Mouse (Mus musculus) stomach, embryonic 14.5 days (tissue): ENCODE results near the gene Gm44805. TPM values are rescaled to one million over a fixed set of nuclear protein-coding genes. Genes with fewer than 3 reads are reported as not detected.

Experiments used
- ATAC-seq: fragments of 200-750 bp; cut with Nextera tagmentation; 2 replicates; pipeline ENCODE4 v1.8.0; 2017; ENCODE audit warnings: low read depth, moderate TSS enrichment; ENCODE audit not compliant: insufficient number of reproducible peaks, insufficient read depth, low FRiP score
- H3K27ac ChIP-seq: fragments of 300-500 bp; sonication (generic); 2 replicates; pipeline ENCODE4 v1.5.1; 2014; ENCODE audit warnings: mild to moderate bottlenecking, low read length, moderate library complexity, mixed read lengths
- H3K27me3 ChIP-seq: fragments of 300-500 bp; sonication (generic); 2 replicates; pipeline ENCODE4 v1.6.1; 2014; ENCODE audit warnings: low read length, control low read depth, mixed read lengths; ENCODE audit not compliant: control insufficient read depth, insufficient read depth
- H3K36me3 ChIP-seq: fragments of 300-500 bp; sonication (generic); 2 replicates; pipeline ENCODE4 v1.6.1; 2014; ENCODE audit warnings: mild to moderate bottlenecking, control low read depth, low read length, moderate library complexity, mixed read lengths; ENCODE audit not compliant: control insufficient read depth, insufficient read depth
- H3K4me1 ChIP-seq: fragments of 300-500 bp; sonication (generic); 2 replicates; pipeline ENCODE4 v1.6.1; 2014; ENCODE audit warnings: low read length, control low read depth, mixed read lengths; ENCODE audit not compliant: control insufficient read depth, insufficient read depth
- H3K4me2 ChIP-seq: fragments of 300-500 bp; sonication (generic); replicated peaks from 2 replicates; pipeline ENCODE4 v1.6.1; 2014; ENCODE audit warnings: low read depth, low read length, control low read depth
- H3K4me3 ChIP-seq: fragments of 300-500 bp; sonication (generic); 2 replicates; pipeline ENCODE4 v1.5.1; 2014; ENCODE audit warnings: low read depth, low read length, control low read depth
- H3K9ac ChIP-seq: fragments of 300-500 bp; sonication (generic); replicated peaks from 2 replicates; pipeline ENCODE4 v1.6.1; 2014; ENCODE audit warnings: low read depth, mild to moderate bottlenecking, control low read depth, low read length, moderate library complexity, mixed read lengths
- H3K9me3 ChIP-seq: fragments of 300-500 bp; sonication (generic); 2 replicates; pipeline ENCODE4 v1.6.1; 2016; ENCODE audit warnings: low read depth, low read length, control low read depth; ENCODE audit not compliant: control insufficient read depth
- WGBS: fragments of 180-500 bp; shearing (Covaris S2); extraction: QIAGEN DNeasy Blood & Tissue Kit; methylation state at CpG from one replicate; pipeline ENCODE4 v1.1.7; 2014; 5-methylcytosine and 5-hydroxymethylcytosine counted together
- polyA plus RNA-seq: library from polyadenylated mRNA; unstranded; fragments of >200 nt; fragmentation: Nextera tagmentation; extraction: Ambion mirVana; gene quantifications from 2 replicates; pipeline ENCODE4 v1.2.1, GENCODE M21; 2014

Gene Gm44805
- polyA plus RNA-seq, 1 experiment from 2014 or later = not detected

DNA sequence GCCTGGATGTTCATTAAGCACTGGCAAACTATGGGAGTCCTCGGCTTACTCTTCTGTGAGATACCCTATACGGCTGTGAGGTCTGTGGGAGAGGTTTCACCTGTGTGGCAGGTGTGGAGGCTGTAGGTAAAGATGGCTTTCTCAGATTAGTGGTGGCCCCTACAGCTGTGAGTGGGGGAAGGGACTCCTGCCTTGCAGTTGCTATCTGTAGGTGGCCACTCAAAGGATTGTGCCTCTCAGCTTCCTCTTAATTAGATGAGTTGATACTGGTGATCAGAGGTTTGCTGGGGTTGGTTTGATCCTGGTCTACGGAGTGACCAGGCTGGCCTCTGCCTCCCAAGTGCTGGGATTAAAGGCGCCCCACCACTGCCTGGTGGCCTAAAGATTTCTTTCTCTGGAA is 23.3 kb upstream of the Gm44805 start:
- ATAC-seq = no peak
- WGBS = 88% methylated on average over 4 of the region's 4 CpGs
- Histone ChIP-seq H3K4me3 (no peak overlapping the region), H3K36me3 (peaks cover 20% of the 10 kb centered on the region), H3K9ac (no peak overlapping the region), H3K27ac (no peak overlapping the region), H3K9me3 (no peaks in the 10 kb centered on the region), H3K4me2 (no peak overlapping the region), H3K27me3 (no peaks in the 10 kb centered on the region), H3K4me1 (peaks cover 7% of the 10 kb centered on the region)

DNA sequence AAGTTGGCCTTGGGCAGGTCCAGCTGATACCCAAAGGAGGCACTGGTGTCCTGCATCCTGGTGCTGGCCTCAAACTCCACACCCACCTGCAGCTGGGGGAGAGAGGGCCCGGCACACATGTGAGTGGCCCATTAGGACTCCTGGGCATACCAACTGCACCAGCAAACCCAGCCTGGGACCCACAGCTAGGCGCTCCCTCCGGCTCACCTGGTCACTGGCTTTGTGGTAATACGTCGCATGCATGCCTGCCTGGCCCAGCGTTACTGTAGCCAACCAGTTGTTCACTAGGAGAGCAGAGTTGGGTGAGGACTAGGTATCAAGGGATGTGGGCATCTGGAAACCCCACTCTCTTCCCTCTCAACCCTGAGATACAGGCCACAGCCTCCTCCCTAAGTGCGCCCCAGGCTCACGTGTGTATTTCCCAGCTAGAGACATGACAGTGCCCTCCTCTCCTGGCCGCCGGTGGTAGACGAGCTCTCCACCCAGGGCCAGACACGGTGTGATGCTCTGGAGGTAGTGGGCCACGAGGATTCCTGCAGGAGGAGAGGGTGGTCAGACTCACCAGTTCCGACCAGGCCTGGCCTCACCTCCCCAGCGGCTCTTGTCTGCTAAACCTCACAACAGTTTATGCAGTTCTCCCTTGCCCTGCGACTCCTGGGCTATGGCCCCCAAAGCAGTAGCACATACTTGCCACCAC is 21.8 kb upstream of the Gm44805 start:
- 93% methylated on average over 16 of the region's 16 CpGs for WGBS

DNA sequence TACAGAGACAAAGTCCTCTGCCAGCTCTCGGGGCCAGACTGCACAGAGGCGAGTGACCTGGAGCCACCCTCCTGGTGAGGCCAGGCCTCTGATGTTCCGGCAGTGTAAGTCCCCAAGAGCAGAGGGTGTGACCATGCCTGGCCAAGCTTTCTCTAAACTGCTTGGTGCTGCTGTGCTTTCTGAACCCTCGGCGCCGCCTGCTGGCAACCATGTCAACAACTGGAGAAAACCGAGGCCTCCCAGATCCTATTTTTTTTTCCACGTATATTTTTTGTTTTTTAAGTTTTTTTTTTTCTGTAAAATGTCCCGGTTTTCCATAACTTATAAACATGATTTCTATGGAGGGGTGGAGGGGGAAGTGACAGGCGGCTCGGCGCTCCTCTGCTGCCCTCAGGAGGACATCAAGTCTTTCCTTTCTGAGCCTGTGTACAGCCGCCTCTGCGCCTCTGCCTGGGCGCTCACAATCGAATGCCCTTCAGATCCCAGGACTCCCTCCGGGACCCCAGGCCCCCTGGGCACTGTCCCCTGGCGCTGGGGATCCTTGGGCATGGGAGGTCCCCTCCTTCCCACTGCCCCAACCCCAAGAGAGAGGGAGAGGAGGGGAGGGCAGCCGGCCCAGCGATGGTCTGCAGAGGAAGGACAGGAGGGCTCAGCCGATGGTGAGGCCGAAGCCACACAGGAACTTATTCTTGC is 20.0 kb upstream of the Gm44805 start:
- Histone ChIP-seq H3K9ac (no peak overlapping the region), H3K9me3 (no peaks in the 10 kb centered on the region), H3K36me3 (peaks cover 7% of the 10 kb centered on the region), H3K4me1 (peaks cover 19% of the 10 kb centered on the region), H3K4me3 (no peak overlapping the region), H3K27ac (peak overlapping the region; percentile 35; the same call in 1 of the 2 replicates), H3K4me2 (no peak overlapping the region), H3K27me3 (no peaks in the 10 kb centered on the region)
- ATAC-seq = peak; percentile 85
- WGBS = 29% methylated on average over 21 of the region's 22 CpGs

More for the DNA sequence above, 21.8 kb upstream of the Gm44805 start:
- no peak overlapping the region for H3K4me2 ChIP-seq
- H3K27me3 ChIP-seq = no peaks in the 10 kb centered on the region
- peaks cover 19% of the 10 kb centered on the region for H3K4me1 ChIP-seq
- peaks cover 14% of the 10 kb centered on the region for H3K36me3 ChIP-seq
- ATAC-seq = no peak
- H3K27ac ChIP-seq = no peak overlapping the region
- no peak overlapping the region for H3K4me3 ChIP-seq
- no peak overlapping the region for H3K9ac ChIP-seq
- H3K9me3 ChIP-seq = no peaks in the 10 kb centered on the region

DNA sequence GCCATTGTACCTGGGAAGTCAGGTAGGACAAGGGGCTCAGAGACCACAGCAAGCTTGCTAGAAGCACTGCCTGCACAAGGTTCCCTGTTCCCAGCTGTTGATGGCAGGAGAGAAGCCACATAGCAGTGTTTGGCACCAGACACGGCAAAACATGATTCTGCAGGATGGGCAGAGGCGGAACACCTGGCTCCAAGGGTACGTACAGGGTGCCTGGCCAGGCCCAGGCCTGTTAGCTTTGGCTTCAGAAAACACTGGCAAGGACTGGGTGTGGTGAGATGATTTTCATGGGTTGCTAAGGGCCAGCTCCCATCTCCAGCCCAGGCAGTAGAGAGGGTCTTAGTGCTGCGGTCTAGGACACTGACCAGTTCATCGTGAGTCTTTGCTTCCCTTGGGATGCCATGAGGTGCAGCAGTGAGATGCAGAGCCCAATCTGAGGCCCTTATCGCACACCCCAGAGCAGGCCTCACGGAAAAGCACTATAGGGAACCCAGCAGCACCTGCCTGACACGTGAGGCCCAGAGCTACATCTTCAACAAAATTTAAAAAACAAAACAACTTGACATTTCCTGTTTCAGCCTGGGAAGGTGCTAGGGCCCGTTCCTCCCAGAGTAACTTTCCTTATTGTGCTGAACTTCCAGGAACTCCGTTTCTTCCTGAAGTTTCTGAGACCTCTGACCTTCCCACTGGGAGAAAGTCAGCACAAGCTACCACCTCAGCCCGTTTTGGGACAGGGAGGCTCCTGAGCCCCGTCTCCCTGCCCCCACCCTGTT is 19.3 kb upstream of the Gm44805 start:
- WGBS = 55% methylated on average over 12 of the region's 12 CpGs
- Histone ChIP-seq H3K4me2 (no peak overlapping the region), H3K9ac (no peak overlapping the region), H3K4me1 (peaks cover 19% of the 10 kb centered on the region), H3K4me3 (no peak overlapping the region), H3K27ac (peak overlapping the region; percentile 35; the same call in 1 of the 2 replicates), H3K36me3 (peaks cover 7% of the 10 kb centered on the region), H3K27me3 (no peaks in the 10 kb centered on the region), H3K9me3 (no peaks in the 10 kb centered on the region)
- no peak for ATAC-seq

DNA sequence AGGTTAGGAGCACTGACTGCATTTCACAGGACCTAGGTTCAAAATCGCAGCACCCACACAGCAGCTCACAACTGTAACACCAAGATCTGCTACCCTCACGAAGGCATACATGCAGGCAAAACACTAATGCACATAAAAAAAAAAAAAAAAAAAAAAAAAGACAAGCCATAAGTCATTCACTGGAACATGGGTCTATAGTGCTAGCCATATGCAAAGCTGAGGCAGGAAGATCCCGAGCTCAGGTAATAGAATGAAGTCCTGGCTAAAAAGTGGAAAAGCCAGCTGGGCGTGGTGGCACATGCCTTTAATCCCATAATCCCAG is 18.6 kb upstream of the Gm44805 start:
- Histone ChIP-seq H3K4me2 (no peak overlapping the region), H3K4me1 (peaks cover 19% of the 10 kb centered on the region), H3K27ac (no peak overlapping the region), H3K9ac (no peak overlapping the region), H3K4me3 (no peak overlapping the region), H3K9me3 (no peaks in the 10 kb centered on the region), H3K27me3 (no peaks in the 10 kb centered on the region), H3K36me3 (peaks cover 7% of the 10 kb centered on the region)
- ATAC-seq = no peak
- 78% methylated on average over 4 of the region's 4 CpGs for WGBS

DNA sequence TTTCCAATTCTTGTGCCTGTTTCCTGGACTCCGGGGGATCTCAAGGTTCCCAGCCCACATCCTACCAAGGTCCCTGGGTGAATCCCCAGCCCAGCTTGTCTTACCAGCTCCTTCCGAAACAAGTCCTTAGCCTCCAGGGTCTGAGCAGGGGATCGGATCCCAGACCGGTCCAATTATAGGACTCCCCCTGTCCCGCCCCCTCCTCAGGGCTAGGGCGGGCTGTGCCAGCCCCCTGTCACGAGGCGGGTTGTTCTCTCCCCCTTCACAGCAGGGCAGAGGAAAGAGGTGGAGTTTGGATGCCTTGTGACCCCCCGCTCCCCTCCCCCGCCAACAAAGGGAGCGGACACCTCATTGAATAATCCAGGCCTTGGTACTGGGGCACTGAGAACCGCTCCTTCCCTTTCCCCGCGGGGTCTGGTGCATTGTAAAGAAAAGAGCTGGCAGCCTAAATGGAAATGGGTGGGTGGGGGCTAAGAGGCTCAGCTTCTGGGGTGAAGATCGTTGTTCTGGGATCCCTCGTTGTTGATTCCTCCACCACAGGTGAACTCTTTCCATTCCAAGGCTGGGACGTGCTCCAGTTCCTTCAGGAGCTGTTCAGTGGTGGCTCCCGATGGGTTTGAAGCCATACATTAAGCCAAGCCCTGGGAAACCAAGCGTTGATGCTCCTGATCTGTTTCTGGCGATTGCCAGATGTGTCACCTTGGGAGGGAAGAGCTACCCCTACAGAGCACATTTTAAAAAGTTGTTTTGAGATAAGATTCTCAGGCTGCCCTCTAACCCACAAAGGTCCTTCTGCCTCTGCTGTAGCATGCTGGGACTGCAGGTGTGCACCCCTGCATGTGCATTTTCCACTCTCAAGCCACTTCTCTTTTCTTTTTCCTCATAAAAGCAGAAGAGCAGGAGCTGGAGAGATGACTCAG is 17.9 kb upstream of the Gm44805 start, which contains the start of gene Apoe:
TSS of gene Apoe (minus strand) at position 282 of the 920 bp plus-strand sequence.
- H3K27ac ChIP-seq = no peak within 1 kb of the TSS
- H3K4me2 ChIP-seq = peak within 1 kb of the TSS; percentile 59
- peaks cover 19% of the 10 kb centered on the region for H3K4me1 ChIP-seq
- peak; percentile 17; the same call in 1 of the 2 replicates for ATAC-seq
- H3K27me3 ChIP-seq = no peaks in the 10 kb centered on the region
- H3K36me3 ChIP-seq = peaks cover 7% of the 10 kb centered on the region
- peak within 1 kb of the TSS; percentile 19; the same call in 1 of the 2 replicates for H3K9ac ChIP-seq
- no peaks in the 10 kb centered on the region for H3K9me3 ChIP-seq
- 2% methylated on average over 20 of the region's 20 CpGs for WGBS
- H3K4me3 ChIP-seq = peak within 1 kb of the TSS; percentile 20

DNA sequence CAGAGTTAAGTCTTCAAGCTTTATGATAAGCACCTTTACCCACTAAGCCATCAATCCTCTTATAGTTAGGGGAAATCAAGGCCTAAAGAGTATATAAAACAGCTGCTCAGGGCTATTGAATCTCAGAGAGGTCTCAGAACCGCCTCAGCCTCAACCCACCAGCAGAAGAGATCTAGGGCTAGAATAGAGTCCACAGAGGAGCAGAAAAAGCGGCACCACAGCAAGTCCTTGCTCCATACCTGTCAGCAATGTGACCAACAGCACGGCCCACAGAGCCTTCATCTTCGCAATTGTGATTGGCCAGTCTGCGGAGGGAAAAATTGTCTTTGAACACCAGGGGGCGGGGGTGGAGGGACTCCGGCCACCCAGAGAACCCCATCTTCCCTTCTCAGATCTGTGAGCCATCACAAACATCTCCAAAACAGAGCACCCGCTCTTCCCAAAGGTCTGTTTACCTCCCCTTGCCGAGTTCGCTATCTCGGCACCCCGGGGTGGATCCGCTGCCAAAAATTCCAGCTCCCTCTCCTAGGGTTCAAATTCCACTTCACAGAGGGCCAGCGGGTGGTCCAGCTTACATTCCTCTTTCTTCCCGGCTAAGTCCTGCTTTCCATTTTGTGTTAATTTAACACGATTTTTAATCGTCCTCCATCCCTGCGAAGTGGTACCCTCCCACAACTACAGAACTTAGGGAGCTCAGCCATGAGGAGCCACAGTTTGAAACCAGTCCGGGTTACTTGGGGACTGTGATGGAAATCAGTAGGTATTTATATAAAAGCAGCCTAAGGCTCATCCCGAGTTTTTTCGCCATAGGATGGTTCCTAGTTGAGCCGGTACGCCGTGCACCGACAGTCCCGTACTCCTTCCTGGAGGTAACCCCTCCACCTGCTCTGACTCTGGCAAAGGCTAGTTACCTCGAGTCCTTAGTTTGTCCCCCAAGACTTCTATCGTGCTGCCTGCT is 17.0 kb upstream of the Gm44805 start:
- no peaks in the 10 kb centered on the region for H3K27me3 ChIP-seq
- H3K36me3 ChIP-seq = peaks cover 7% of the 10 kb centered on the region
- peak overlapping the region; percentile 59 for H3K4me2 ChIP-seq
- no peak for ATAC-seq
- no peak overlapping the region for H3K27ac ChIP-seq
- WGBS = 2% methylated on average over 28 of the region's 28 CpGs
- H3K9me3 ChIP-seq = no peaks in the 10 kb centered on the region
- H3K4me1 ChIP-seq = peaks cover 19% of the 10 kb centered on the region
- peak overlapping the region; percentile 20 for H3K4me3 ChIP-seq
- H3K9ac ChIP-seq = peak overlapping the region; percentile 19; the same call in 1 of the 2 replicates
